Mouse (Mus musculus): ENCODE measurements around the gene Fancc.
"Not testable (repeated sequence)": the region's sequence is repeated elsewhere in the genome, so short reads cannot be mapped to it uniquely, and the experiment has no call there.

Gene Fancc

GRCm38 (mm10) chr13:63515542-63515941 lies 18.5 kb upstream of the Fancc start:
- no peak for DNase-seq (ENCODE audit: low spot score in 2 of 2)

DNA sequence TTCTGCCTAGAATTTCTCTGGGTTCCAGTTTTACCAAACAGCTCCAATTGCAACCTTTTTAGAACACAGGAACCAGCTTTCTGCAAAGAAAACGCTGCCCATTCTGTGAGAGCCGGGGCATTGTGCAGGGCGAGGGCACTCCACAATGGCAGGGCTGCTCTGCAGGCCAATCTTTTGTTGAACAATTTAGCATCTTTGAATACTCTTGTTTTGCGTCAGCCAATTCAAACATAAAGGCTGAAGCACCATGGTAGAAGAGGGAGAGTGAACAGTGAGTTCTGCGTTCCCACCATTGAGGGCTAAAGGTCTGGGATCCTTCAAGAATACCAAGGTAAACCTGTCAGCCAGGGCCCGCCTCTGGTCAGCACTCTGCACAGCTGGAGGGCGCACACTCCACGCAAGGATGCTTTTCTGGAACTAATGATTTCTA lies 17.9 kb upstream of the Fancc start:
- no peak for DNase-seq (ENCODE audit: low spot score in 2 of 2)

- DNase-seq (ENCODE audit: low spot score in 2 of 2) = no peak
These were observed 16.5 kb upstream of the Fancc start for GRCm38 (mm10) chr13:63513374-63514098.

DNA sequence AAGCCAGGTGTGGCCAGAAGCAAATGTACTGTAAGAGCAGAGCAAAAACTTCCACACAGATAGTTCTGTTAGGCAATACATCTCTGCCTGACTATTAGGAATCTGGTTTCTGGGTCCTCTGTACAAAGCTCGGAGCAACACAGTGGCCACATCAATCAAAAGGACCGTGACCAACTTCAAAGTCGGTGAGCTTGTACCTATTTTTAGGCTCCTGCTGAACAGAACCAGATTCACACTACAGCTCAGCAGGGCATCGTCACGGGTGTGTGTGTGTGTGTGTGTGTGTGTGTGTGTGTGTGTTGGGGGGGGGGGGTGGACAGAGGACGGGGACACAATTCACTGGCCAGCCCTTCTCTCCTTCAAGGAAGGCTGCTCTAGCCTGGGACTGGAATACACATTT lies 15.3 kb upstream of the Fancc start:
- DNase-seq (ENCODE audit: low spot score in 2 of 2) = no peak

- DNase-seq (ENCODE audit: low spot score in 2 of 2) = no peak
These were observed 10.7 kb upstream of the Fancc start for GRCm38 (mm10) chr13:63507821-63508220.

- no peak for DNase-seq (ENCODE audit: low spot score in 2 of 2)
These were observed 10.0 kb upstream of the Fancc start for GRCm38 (mm10) chr13:63507001-63507556.

GRCm38 (mm10) chr13:63506364-63506763 lies 9.3 kb upstream of the Fancc start:
- no peak for DNase-seq (ENCODE audit: low spot score in 2 of 2)

- no peak for DNase-seq (ENCODE audit: low spot score in 2 of 2)
These were observed 5.3 kb upstream of the Fancc start for GRCm38 (mm10) chr13:63502391-63502790.

GRCm38 (mm10) chr13:63499489-63499888 lies 2.4 kb upstream of the Fancc start:
- DNase-seq (ENCODE audit: low spot score in 2 of 2) = no peak

GRCm38 (mm10) chr13:63487707-63488042 lies 9.4 kb downstream of the Fancc start:
- DNase-seq (ENCODE audit: low spot score in 2 of 2) = no peak

DNA sequence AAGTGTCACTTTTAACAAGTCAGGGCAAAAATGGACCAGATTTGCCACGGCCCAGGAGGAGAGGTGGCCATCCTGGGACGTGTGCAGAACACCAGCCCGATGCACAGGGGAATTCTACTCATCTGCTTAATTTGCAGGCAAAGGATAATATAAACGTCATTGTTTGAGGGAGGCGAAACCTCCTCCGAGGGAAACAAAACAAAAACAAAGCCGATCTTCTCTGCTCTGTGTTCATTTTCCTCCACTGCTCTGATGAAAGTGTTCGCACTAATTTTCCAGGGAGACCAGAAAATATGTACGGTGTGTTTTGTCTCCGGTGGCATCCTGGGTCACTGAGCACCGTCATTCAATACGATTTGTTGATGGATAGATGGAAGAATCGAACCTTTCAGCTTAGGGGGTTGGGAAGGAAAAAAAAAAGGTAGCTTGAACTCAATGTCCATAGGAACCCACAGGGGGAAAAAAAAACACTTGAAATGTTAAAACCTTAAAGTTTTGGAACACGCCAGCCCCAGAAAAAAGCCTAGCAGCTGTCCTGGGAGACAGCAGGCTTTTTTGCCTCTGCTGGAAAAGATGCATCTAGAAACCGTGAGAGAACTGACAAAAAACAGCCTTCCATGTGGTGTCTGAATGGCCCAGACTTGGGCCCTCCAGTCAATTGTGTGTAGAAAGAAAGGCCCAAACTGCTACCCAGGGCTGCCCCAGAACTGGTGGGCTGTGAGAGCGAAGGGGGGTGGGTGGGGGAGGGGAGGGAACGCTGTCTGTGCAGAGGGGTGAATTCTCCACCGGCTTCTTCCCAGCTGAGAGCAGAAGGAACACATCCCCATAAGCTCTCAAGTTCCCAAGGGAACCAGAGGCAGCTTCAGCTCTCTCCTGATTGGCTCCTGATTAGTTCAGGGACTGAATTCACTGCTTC lies 10.0 kb downstream of the Fancc start:
- DNase-seq (ENCODE audit: low spot score in 2 of 2) = no peak

DNA sequence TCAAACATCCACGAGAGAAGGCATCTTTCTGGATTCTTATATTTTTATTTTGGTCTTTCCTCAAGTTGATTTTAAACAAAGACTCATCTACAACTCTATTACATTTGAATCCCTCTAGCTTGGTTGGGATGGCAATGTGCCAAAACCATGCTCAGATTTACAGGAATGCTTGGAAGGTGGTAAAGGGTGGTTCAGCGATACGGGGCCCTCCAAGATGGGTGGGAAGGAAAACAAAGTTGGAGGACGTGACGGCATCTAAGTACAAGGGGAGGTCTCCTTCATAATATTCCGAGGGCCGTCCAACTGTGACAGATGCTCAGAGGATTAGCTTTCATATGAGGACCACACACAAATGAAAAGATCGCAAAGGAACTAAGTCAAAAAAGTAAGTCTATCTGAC lies 21.7 kb downstream of the Fancc start:
- no peak for DNase-seq (ENCODE audit: low spot score in 2 of 2)

GRCm38 (mm10) chr13:63452898-63453297 lies 44.2 kb downstream of the Fancc start:
- DNase-seq (ENCODE audit: low spot score in 2 of 2) = peak; percentile 52 to 54

DNA sequence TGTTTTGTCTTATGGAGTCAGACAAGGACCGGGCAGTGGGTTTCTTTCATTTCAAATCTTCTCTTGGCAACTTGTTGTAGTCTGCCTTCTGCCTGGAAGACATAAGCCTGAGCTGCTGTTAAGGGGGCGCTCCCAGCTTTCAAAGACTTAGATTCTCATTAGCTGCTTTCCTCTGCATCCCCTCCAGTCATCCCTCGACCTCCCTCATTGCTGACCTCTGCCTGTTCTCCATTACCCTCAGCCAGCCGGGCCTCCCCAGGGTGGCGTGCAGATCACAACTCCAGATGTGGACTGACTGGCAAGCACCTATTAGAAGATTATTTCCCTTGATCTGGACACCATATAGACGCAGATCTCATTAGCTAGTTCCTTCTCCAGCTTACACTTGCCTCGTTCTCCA lies 45.9 kb downstream of the Fancc start:
- DNase-seq (ENCODE audit: low spot score in 2 of 2) = no peak

DNA sequence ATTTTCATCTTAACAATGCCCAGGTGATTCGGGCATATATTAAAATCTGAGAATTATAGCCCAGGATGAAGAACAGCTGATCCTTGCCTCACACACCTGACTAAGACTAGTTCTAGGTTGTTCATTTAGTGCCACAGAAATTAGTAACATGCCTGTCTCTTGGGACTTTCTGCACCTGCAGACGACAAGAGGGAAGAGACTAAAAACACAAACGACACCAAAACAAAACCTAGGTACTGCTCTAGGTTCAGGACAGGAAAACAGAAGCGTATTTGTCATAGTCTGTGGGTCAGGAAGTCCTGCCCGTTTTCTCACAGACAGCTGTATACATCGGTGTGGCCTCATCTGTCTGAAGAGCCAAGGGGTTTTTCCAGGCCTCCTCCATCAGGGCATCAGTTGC lies 51.7 kb downstream of the Fancc start:
- DNase-seq (ENCODE audit: low spot score in 2 of 2) = no peak

DNA sequence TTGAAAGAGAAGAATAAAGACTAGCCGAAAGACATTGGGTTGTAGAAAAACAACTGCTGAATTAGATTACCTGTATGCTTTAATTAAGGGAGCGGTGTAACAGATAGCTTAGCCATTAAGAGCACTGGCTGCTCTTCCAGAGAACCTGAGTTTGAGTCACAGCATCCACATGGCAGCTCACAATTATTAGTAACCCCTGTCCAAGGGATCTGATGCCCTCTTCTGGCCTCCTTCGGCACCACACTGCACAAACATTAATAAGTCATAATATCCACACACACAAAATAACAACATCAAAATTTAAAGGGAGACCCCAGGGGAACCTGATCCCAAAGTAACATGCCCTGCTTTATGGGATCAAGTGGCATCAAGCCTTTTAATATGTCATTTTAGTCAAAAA lies 64.3 kb downstream of the Fancc start:
- no peak for DNase-seq (ENCODE audit: low spot score in 2 of 2)

GRCm38 (mm10) chr13:63431857-63432191 lies 65.3 kb downstream of the Fancc start:
- DNase-seq (ENCODE audit: low spot score in 2 of 2) = no peak

DNA sequence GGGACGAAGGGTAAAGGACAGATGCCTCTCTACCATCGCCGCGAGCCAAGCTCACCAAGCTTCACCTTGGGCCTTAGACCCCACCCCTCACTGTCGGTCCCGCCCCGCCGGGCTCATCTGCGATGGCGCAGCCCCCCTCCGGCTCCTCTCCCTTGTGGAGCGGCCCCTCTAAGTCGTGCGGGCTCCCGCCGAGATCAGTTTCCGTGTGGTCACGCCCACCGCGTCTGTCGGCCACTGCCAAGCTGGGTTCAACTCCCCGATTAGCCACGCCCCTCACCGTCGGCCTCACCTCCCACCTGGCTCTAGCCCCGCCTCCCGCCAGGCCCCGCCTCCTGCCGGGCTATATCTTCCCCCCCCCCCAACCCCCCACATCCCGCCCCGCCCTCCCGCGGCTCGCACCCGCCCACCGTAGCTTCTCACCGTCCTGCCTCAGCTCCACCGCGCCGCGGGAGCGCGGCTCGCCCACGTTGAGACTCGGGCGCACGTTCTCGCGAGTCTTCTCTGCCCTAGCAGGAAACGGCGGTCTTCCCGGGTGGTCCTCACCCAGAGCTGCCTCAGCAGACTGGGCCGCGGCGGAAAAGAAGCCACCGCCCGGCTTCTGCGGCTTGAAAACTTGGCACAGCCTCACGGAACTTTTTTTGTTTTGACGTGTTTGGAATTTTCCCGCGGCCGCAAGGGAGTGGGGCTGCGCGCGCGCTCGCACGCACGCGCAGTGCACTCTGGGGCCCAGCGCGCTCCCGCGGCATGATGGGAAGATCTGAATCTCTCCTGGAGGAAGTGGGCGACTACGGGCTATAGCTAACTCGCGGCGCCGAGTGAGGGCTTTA lies 65.8 kb downstream of the Fancc start:
- DNase-seq (ENCODE audit: low spot score in 2 of 2) = peak; percentile 92 to 95

GRCm38 (mm10) chr13:63430681-63431029 lies 66.4 kb downstream of the Fancc start:
- no peak for DNase-seq (ENCODE audit: low spot score in 2 of 2)

GRCm38 (mm10) chr13:63430206-63430605 lies 66.9 kb downstream of the Fancc start:
- no peak for DNase-seq (ENCODE audit: low spot score in 2 of 2)

GRCm38 (mm10) chr13:63428211-63428610 lies 68.9 kb downstream of the Fancc start:
- not testable (repeated sequence) for DNase-seq (ENCODE audit: low spot score in 2 of 2)

- DNase-seq (ENCODE audit: low spot score in 2 of 2) = no peak
These were observed 74.0 kb downstream of the Fancc start for GRCm38 (mm10) chr13:63423060-63423459.
